Mouse (Mus musculus) liver, adult 2 months (tissue): Measurements from ENCODE around the gene Cd300ld2.

Source experiments
- CTCF ChIP-seq: fragments of 200-500 bp; IDR thresholded peaks from 2 replicates; pipeline ENCODE4 v1.5.1; 2011; ENCODE audit warnings: low read depth, low read length, control low read depth
- POLR2A ChIP-seq: fragments of 200-500 bp; IDR thresholded peaks from 2 replicates; pipeline ENCODE4 v1.6.1; 2011; ENCODE audit warnings: low read length, control low read depth; ENCODE audit not compliant: insufficient read depth; ENCODE audit errors: extremely low read depth

- TF ChIP-seq POLR2A (no peak), CTCF (no peak)
Measured at GRCm38 (mm10) chr11:114965182-114965828, 50.7 kb downstream of the Cd300ld2 start.
